Mouse (Mus musculus): Measurements from ENCODE around the gene Mog. TPM values are rescaled to one million over a fixed set of nuclear protein-coding genes. Genes with fewer than 3 reads are reported as not detected.
"Not testable (repeated sequence)": the region's sequence is repeated elsewhere in the genome, so short reads cannot be mapped to it uniquely, and the experiment has no call there.

The Mog gene
- polyA plus RNA-seq, 2 experiments, result not detected

GRCm38 (mm10) chr17:37027486-37027885 is 4.3 kb upstream of the Mog start:
- DNase-seq (ENCODE audit: low spot score) (no peak), ATAC-seq (ENCODE audit: low FRiP score, low read depth) (no peak)
- Histone ChIP-seq H3K9ac (ENCODE audit: low read depth, low read length, severe bottlenecking) (no peak overlapping the region), H3K9me3 (ENCODE audit: control insufficient read depth, low read length) (no peaks in the 10 kb centered on the region), H3K27ac (replicated peaks; ENCODE audit: low read depth, low read length) (0 out of 2 replicates have a peak overlapping the region, but pooled peaks have one; percentile 2), H3K4me2 (replicated peaks; ENCODE audit: low read depth, low read length, severe bottlenecking) (no peak overlapping the region), H3K4me3 (replicated peaks; ENCODE audit: low read length) (no peak overlapping the region), H3K36me3 (ENCODE audit: control insufficient read depth, insufficient read depth, low read length) (no peaks in the 10 kb centered on the region), H3K4me1 (ENCODE audit: control insufficient read depth, insufficient read depth, low read length) (0 out of 2 replicates have a peak, but pooled peaks cover 6% of the 10 kb centered on the region), H3K27me3 (ENCODE audit: control insufficient read depth, insufficient read depth, low read length) (no peaks in the 10 kb centered on the region)
- 98% methylated on average over 4 of the region's 4 CpGs for WGBS
- TF ChIP-seq POLR2A (IDR thresholded peaks at IDR 0.05; ENCODE audit: borderline replicate concordance, extremely low read depth, insufficient read depth, insufficient read length), result no peak

GRCm38 (mm10) chr17:37026425-37026824 is 3.2 kb upstream of the Mog start:
- 77% methylated on average over 2 of the region's 2 CpGs for WGBS
- Histone ChIP-seq H3K4me2 (replicated peaks; ENCODE audit: low read depth, low read length, severe bottlenecking) (no peak overlapping the region), H3K4me3 (replicated peaks; ENCODE audit: low read length) (no peak overlapping the region), H3K27me3 (ENCODE audit: control insufficient read depth, insufficient read depth, low read length) (no peaks in the 10 kb centered on the region), H3K27ac (replicated peaks; ENCODE audit: low read depth, low read length) (no peak overlapping the region), H3K9me3 (ENCODE audit: control insufficient read depth, low read length) (no peaks in the 10 kb centered on the region), H3K9ac (ENCODE audit: low read depth, low read length, severe bottlenecking) (no peak overlapping the region), H3K4me1 (ENCODE audit: control insufficient read depth, insufficient read depth, low read length) (0 out of 2 replicates have a peak, but pooled peaks cover 6% of the 10 kb centered on the region), H3K36me3 (ENCODE audit: control insufficient read depth, insufficient read depth, low read length) (no peaks in the 10 kb centered on the region)
- TF ChIP-seq POLR2A (IDR thresholded peaks at IDR 0.05; ENCODE audit: borderline replicate concordance, extremely low read depth, insufficient read depth, insufficient read length), result no peak
- no peak for DNase-seq (ENCODE audit: low spot score)
- no peak for ATAC-seq (ENCODE audit: low FRiP score, low read depth)

- H3K27ac ChIP-seq (replicated peaks; ENCODE audit: low read depth, low read length), result not testable (repeated sequence)
Measured at GRCm38 (mm10) chr17:37019242-37019641, 4.0 kb downstream of the Mog start.

GRCm38 (mm10) chr17:37018328-37018727 is 4.9 kb downstream of the Mog start:
- H3K9me3 ChIP-seq (ENCODE audit: control insufficient read depth, low read length), result no peaks in the 10 kb centered on the region
- ATAC-seq (ENCODE audit: low FRiP score, low read depth), result no peak
- H3K27ac ChIP-seq (replicated peaks; ENCODE audit: low read depth, low read length), result no peak overlapping the region
- H3K4me3 ChIP-seq (replicated peaks; ENCODE audit: low read length), result no peak overlapping the region
- no peaks in the 10 kb centered on the region for H3K27me3 ChIP-seq (ENCODE audit: control insufficient read depth, insufficient read depth, low read length)
- WGBS, result 83% methylated on average over 3 of the region's 3 CpGs
- no peak for DNase-seq (ENCODE audit: low spot score)
- H3K4me1 ChIP-seq (ENCODE audit: control insufficient read depth, insufficient read depth, low read length), result no peaks in the 10 kb centered on the region
- no peak overlapping the region for H3K9ac ChIP-seq (ENCODE audit: low read depth, low read length, severe bottlenecking)
- H3K4me2 ChIP-seq (replicated peaks; ENCODE audit: low read depth, low read length, severe bottlenecking), result no peak overlapping the region
- H3K36me3 ChIP-seq (ENCODE audit: control insufficient read depth, insufficient read depth, low read length), result no peaks in the 10 kb centered on the region
- no peak for TF ChIP-seq POLR2A (IDR thresholded peaks at IDR 0.05; ENCODE audit: borderline replicate concordance, extremely low read depth, insufficient read depth, insufficient read length)

More at GRCm38 (mm10) chr17:37019242-37019641, 4.0 kb downstream of the Mog start:
- not testable (repeated sequence) for H3K4me2 ChIP-seq (replicated peaks; ENCODE audit: low read depth, low read length, severe bottlenecking); H3K27me3 ChIP-seq (ENCODE audit: control insufficient read depth, insufficient read depth, low read length); H3K9me3 ChIP-seq (ENCODE audit: control insufficient read depth, low read length); ATAC-seq (ENCODE audit: low FRiP score, low read depth); H3K9ac ChIP-seq (ENCODE audit: low read depth, low read length, severe bottlenecking); H3K4me3 ChIP-seq (replicated peaks; ENCODE audit: low read length); H3K36me3 ChIP-seq (ENCODE audit: control insufficient read depth, insufficient read depth, low read length); H3K4me1 ChIP-seq (ENCODE audit: control insufficient read depth, insufficient read depth, low read length); DNase-seq (ENCODE audit: low spot score)
- WGBS, result 92% methylated on average over 5 of the region's 5 CpGs

GRCm38 (mm10) chr17:37016333-37016732 is 6.9 kb downstream of the Mog start:
- Histone ChIP-seq H3K4me3 (replicated peaks; ENCODE audit: low read length) (no peak overlapping the region), H3K27ac (replicated peaks; ENCODE audit: low read depth, low read length) (no peak overlapping the region; the same call in 1 of the 2 replicates), H3K27me3 (ENCODE audit: control insufficient read depth, insufficient read depth, low read length) (no peaks in the 10 kb centered on the region), H3K4me2 (replicated peaks; ENCODE audit: low read depth, low read length, severe bottlenecking) (no peak overlapping the region), H3K9ac (ENCODE audit: low read depth, low read length, severe bottlenecking) (no peak overlapping the region), H3K4me1 (ENCODE audit: control insufficient read depth, insufficient read depth, low read length) (no peaks in the 10 kb centered on the region), H3K9me3 (ENCODE audit: control insufficient read depth, low read length) (no peaks in the 10 kb centered on the region), H3K36me3 (ENCODE audit: control insufficient read depth, insufficient read depth, low read length) (no peaks in the 10 kb centered on the region)
- no peak for DNase-seq (ENCODE audit: low spot score)
- TF ChIP-seq POLR2A (IDR thresholded peaks at IDR 0.05; ENCODE audit: borderline replicate concordance, extremely low read depth, insufficient read depth, insufficient read length), result no peak
- no peak for ATAC-seq (ENCODE audit: low FRiP score, low read depth)

- peaks cover 37% of the 10 kb centered on the region for H3K36me3 ChIP-seq (ENCODE audit: control insufficient read depth, insufficient read depth, low read length)
- H3K9ac ChIP-seq (ENCODE audit: low read depth, low read length, severe bottlenecking), result no peak overlapping the region
- no peak for TF ChIP-seq POLR2A (IDR thresholded peaks at IDR 0.05; ENCODE audit: borderline replicate concordance, extremely low read depth, insufficient read depth, insufficient read length)
- 78% methylated on average over 5 of the region's 5 CpGs for WGBS
- H3K27me3 ChIP-seq (ENCODE audit: control insufficient read depth, insufficient read depth, low read length), result no peaks in the 10 kb centered on the region
- no peaks in the 10 kb centered on the region for H3K9me3 ChIP-seq (ENCODE audit: control insufficient read depth, low read length)
- H3K27ac ChIP-seq (replicated peaks; ENCODE audit: low read depth, low read length), result no peak overlapping the region
- H3K4me2 ChIP-seq (replicated peaks; ENCODE audit: low read depth, low read length, severe bottlenecking), result no peak overlapping the region
- H3K4me1 ChIP-seq (ENCODE audit: control insufficient read depth, insufficient read depth, low read length), result no peaks in the 10 kb centered on the region
- DNase-seq (ENCODE audit: low spot score) (no peak), ATAC-seq (ENCODE audit: low FRiP score, low read depth) (no peak)
- no peak overlapping the region for H3K4me3 ChIP-seq (replicated peaks; ENCODE audit: low read length)
Measured at GRCm38 (mm10) chr17:37012141-37012540, 11.1 kb downstream of the Mog start.
